Mouse (Mus musculus) spleen, postnatal 4 days (tissue): Measurements from ENCODE around the gene Ebf1.

ENCODE experiments used
- DNase-seq, 2 experiments: peaks; one replicate each; pipeline ENCODE4 v3.0.0; 2022; ENCODE audit warnings: low spot score in 2 of 2

Gene Ebf1

DNA sequence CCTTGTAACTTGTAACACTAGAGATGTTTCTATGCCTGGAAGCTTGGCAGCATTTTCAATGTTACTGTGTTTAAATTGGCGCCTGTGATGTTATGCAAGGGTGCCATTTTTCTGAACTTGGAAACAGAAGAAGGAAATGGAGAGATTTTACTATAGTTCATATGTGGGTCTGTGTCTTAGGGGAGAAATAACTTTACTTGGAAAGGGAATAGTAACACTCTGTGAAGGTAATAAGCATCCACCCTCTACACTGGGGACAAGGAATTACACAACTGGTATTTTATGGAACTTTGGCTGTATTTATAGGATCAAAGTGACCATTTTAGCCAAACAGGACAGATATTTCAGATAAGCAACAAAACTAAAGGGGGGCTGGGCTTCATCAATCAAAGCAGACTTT lies 278.8 kb downstream of the Ebf1 start:
- DNase-seq: no peak

DNA sequence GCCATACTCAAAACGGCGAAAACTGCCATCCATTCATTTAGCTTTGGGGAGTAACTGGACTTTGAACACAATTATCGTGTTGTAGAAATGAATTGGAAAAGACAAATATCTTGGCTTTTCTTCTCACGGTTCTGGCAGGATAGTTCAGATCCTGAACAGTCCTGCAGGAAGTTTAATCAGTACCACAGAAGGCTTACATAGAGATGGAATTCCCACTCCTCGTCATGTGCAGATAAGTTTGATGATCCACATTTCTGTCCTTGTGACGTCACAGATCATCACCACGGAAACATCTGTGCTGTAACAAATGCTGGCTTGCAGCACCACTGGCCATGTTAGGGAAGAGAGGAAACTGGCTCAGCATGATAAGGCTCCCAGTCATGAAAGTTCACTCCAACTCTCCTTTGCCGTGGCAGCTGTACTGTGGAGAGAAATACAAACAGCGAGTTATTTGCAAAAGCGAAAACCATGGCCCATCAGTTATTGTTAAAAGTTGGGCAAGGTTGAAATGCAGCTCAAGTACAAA lies 280.1 kb downstream of the Ebf1 start:
- no peak for DNase-seq

DNA sequence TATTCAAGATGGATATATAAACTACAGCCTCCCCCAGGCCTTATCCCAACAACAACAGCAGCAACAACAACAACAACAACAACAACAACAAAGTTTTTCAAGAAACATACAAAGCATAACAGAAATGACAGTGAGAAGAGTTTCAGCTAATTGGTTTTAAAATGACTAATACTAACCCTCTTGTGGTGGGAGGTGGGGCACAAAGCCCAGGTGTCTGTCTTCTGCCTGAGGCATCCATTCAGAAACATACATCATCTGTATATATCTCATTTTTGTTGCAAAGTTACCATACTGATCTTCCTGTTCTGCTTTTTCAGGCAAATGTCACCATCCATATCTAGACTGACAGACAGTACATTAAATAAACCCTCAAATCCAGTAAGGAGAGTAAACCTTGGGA lies 282.4 kb downstream of the Ebf1 start:
- no peak for DNase-seq

DNA sequence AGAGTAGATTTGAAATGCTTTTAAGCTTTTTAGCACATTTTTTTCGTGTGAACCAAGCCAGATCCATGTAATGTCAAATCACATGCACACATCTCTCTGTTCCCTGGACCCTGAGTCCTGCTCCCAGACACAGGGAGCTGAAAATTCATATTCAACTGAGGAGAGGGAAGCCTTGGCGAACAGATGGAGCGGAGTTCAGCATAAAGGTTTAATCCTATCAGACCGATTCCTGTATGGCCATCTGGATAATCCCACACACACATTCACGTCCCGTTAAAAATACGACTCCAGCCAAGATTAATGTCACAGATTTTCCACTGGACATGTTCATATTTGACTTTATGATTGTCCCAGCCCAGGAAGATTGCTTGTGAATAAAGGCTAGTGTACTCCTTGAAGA lies 282.8 kb downstream of the Ebf1 start:
- no peak for DNase-seq

DNA sequence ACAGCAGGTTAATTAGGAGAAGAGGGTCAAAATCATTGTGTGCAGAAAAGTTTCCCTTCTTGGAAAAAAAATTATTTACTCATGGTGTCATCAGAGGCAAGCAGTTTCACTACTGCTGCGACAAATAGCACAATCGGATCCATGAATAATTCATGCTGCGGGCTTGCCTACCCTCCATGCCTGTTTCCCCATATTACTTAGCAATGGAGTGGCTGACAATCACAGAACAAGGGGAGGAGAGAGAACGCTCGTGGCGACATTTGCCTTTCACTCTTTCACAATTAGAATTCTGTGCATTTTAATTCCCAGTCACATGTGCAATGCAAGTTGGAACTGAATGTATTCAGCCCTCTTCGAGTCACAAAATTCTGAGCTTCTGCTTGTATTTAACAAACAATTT lies 283.4 kb downstream of the Ebf1 start:
- DNase-seq: no peak

DNA sequence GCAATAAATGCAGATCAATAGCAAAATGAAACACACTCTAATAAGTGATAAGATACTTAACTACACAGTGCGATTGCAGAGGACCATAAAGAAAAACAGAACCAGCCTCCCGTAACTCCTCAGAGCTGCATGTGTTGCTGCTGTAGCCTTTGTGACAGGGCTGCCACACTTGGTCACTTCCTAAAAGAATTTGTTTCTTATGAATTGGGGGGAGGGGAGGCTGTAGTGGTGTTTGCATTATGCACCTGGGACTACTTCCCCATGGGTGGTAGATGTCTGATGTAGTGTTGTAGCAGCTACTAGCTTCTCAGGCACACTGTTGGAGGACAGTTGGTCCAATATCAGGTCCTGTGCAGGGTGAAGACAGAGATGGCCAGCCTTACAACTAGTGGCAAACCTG lies 284.6 kb downstream of the Ebf1 start:
- DNase-seq: no peak

DNA sequence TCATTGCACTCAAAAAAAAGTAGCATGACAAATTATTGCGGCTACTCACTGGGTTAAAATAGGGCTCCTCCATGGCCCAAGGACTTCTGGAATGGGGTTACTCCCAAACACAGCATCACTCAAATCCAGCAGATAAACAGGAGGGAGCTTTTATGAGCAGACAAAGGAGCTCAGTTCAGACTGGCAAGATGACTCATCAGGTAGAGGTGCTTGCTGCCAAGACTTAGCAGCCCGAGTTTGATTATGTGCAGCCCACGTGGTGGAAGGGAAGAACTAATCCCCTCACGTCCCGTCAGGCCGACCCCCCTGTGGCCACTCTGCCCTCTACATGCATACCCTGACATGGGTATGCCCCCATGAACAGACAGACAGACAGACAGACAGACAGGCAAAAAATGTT lies 285.0 kb downstream of the Ebf1 start:
- no peak for DNase-seq

DNA sequence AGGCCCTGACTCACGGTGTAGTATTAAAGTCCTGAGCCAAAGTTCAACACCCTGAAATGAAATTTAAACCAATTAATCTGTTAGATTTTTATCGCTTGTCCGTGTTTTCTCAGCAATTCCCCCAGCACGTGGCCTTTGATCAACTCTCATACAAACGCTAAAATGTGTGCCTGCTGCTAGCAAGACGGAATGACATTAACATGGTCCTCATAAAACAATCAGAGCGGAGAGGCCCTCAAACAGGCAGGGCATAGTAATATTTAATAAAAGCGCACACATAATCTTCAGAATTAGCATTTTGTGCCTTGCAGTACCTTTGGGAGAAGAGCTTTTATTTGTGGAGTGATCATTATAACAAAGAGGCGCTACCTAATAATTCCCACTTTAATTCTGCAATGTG lies 287.0 kb downstream of the Ebf1 start:
- DNase-seq: no peak

DNA sequence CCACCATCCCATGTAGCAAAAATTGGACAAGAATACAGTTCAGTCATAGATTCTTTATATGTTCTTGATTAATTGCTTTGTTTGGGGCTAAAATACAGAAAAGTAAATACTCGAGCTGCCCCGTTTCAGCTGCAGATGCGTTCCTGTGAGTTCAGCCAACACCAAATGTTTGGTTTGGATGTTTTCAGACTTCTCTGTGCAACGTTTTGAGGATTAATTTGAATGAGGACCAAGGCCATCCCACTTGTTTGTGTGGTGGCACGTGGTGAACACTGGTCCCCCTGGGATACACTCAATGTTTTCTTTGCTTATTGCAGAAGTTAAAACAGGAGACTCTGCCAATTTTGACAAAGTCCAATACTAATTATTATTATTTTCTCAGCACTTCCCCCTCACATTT lies 289.3 kb downstream of the Ebf1 start:
- no peak for DNase-seq

DNA sequence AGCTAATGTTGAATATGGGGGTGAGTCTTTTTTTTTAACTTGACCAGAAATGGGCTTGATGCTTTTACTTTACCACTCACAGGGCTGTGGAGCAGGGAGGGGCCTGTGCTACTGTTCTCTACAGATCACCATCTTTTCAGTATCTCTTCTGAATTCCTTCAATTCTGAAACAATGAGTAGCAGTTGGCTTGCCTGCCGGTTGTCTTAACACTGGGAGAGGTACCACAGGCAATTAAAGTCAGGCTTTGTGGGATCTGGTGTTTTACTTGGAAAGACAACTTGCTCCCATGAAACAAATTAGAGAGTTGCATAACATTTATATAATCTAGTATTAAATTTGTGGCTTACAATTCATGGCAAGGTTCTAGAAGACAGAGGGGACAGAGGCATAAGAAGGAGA lies 294.6 kb downstream of the Ebf1 start:
- DNase-seq: no peak

DNA sequence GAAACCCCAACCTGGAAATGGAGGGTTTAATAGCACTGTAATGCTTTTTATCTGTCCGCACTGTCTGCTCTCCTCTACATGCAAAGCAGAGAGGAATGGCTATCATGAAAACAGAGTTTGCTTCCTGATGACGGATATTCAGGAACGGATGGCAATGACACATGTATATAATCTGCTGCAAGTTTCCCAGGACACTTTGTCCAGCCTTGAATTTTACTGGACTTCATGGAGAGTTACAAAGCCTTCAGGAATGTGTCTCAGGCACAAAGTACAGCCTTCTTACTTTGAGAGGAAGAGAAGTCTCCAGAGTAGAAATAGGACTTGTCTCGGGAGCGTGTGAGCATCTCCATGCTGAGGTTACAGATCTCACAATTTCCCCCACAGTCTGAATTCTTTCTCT lies 296.7 kb downstream of the Ebf1 start:
- no peak for DNase-seq

DNA sequence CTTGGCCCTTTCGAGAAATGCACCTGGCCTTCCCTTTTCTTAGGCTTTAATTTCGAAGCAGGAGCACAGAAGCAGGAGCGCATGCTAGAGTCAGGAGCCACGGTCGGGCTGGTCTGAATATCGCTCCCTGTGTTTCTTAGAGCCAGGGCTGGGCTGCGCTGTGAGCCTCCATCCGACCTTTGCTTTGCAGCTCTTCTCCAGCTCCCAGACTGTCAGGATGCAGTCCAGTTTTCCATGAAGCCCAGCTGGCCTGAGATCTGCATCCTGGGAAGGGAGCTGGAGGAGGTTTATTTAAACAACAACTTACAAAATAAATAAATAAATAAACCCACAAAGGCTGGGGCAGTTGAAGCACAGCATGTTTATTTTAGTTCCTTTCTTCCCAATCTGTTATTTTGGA lies 299.9 kb downstream of the Ebf1 start:
- no peak for DNase-seq

DNA sequence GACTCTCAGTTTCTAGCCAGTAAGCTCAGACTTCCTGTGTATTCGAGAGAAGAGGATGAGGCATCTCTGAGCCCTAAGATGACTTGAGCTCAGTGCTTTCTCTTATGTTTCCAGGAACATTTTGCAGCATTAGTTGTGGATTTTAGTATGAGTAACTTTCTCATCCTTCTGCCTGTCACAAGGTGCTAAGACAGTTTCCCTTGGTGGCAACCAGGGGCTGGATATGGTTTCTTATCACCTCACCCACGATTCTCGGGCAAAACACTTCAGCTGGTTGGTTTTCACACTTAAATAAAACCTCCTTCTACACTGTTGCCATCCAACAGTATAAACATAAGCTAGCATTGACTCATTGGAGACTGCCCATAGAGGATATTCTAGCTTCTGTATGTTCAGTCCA lies 306.0 kb downstream of the Ebf1 start:
- no peak for DNase-seq

DNA sequence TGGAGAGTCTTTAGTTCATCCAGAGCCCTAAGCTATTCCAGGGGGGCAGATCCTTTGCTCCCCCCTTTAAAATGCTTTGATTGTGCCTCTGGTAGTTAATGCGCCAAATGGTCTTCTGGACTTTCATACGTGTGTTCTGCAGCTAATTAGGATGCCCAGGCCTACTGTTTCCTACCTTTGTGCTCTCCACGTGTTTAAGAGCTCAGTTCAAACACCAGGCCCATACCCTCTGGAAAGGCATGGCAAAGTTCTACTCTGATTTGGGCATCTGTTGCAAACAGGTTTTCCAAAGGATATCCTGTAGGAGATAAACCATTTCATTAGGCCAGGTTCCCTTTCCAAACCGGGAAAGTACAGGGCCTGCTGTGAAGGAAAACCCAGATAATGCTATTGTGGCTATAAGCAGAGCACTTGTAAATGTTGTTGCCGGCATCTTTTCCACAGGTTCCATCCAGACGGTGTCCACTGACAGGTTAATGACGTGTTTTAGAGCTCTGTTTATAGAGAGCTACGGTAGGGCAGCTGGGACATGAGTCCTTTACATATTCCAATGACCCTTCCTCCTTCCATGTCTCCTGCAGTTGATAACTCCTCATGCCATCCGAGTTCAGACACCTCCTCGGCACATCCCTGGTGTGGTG lies 306.9 kb downstream of the Ebf1 start:
- no peak for DNase-seq

DNA sequence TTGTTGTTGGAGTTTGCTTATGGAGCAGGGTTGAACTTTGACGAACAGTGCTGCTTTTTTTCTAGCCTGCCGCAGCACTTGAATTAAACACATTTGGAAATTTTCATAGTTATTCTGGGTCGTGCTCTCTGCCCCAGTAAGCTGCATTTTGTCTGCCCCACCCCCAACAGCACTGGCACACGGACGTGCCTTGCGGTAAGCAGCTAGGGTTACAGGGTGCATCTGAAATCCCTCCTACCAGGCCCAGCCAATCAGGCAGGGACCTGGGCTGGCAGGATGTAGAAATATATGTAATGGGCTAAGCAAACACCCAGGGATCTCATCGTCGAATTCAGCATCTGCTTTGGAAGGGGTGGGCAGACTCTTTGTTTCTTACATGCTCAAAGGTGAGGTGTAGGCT lies 307.8 kb downstream of the Ebf1 start:
- peak in 1 of 2 experiments; percentile 17 for DNase-seq

DNA sequence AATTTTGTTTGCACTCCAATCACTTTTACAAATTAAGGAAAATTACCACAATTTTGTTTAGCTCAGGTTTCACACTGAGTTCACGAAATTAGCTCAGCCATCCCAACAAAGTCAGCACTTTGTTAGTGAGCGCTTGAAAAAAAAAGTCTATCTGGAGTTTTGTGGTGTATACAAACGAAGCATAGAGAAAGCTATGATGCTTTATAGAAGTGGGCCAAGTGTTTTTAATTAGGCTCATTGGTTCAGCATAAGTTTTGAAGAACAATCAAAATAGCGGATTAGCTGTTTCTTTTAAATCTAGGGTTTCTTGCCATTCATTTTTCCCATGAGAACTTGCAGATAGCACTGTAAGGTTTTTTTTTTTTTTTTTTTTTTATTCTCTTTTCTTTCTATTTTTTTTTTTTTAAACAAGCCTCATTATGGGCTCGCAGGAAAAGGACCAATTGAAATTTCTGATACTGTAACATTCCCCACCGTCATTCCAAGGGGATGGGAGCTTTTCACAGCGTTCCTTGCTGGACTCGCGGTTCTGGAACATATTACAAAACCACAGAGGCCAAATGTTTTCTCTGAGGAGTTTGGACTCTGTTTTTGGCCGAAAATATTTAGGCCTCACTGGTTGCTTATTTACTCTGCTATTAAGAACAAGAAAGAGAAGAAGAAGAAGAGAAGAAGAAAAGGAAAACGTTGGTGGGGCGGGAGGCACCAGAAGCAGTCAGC lies 308.8 kb downstream of the Ebf1 start:
- no peak for DNase-seq

DNA sequence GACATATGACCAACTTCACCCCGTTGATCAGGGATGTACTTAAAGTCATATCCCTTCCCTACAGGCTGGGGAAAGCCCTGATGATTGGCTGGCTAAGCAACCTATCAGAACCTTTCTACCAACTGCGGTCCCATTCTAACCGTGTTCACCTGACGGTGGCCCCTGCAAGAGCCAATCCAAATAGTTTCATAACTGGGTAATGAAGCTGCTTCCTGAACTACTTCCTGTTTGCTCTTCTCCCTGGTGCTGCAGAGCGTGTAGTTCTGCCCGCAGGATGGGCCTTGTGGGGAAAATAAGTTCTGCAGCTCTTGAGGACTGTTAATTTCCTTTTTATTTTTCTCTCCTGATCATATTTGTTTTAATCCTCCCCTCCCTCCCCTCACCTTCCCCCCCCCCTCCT lies 311.3 kb downstream of the Ebf1 start:
- no peak for DNase-seq

DNA sequence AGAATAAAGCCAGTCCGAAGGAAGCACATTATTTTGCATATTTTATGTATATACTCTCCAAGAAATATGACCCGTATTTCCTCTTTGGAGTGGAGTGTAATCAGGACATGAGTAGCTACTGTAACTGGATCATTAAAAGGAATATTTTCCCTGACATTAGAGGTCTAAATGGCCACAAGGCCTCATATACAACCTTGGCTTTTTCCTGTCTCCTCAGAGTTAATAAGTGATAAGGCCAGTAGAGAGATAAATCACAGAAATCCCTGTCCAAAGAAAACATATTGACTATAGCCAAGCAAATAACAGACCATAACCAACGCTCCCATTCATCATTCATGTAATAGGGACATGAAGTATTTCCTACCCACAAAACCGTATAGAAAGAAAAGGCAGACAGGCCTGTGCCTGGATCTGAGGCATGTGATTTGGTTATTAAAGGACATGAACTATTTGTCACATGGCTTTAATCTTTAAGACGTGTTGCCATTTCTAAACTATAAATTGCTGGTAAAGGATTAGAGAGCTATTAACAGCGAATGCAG lies 315.9 kb downstream of the Ebf1 start:
- no peak for DNase-seq

DNA sequence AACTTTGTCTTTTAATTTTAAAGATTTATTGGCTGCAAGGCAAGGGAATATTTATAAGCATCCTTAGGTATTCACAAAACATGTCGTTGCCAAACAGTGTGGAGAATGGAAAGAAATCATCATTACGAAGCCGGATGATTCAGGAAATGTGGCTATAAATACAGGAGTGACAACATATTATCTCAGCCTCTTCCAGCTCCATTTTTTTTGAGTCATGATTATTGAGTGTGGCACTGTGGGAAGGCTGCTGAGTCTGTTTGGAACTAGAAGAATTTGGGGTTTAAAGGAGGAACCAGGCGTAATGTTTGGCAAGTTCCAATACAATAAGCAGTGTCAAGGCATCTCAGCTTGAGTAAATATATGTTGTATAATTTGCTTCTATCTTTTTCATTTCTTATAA lies 326.7 kb downstream of the Ebf1 start:
- DNase-seq: no peak

DNA sequence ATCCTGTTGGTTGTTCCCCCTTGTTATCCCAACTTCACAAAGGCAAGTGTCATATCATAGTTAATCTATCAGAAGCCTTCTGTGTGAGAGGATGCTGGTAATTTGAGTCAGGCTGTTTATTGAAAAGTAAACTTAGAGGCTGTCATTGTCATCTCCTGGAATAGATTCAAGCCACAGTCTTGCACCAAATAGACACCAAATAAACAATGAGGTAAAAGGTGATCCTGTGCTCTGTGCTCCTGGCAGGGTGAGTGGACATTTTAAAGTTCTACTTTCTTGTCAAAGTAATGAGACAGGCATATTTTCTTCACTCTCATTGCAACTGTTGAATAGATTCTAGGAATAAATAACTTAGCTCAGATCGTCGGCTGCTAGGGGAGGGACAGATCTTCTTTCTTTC lies 327.3 kb downstream of the Ebf1 start:
- no peak for DNase-seq

DNA sequence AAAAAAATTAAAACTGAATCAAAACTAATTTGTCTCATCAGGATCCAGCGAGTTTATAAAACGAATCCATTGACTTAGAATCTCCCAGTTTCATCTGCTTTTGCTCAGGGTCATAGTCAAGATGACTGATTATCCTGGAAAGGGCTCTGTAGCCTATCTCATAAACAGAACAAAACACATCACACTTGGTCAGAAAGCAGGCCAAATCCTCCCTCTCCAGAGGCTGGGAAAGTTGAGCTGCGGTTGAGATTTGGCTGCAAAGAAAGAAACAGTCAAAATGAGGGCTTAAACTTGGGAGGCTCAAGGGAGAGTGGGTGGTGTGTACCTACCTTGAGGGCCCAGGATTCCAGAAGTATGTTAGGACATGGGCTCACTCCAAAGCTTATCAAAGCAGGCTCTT lies 329.5 kb downstream of the Ebf1 start:
- no peak for DNase-seq

DNA sequence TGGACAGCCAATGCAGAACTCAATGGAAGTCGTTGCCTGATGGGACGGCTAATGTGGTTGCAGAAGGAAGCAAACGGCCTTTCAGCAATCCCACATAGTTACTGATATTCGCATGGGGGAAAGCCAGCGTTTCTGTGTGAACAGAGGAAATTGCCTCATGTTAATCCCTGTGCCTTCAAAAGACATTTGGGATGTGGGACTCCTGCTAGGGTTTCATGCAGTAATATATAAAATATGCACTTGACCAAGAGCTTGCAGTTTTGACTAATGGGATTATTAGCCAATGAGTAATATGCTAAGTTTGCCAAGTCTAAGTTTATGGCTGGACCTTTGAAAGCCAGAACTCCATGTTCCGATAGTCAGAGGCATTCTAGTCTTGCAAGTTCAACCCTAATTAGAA lies 331.4 kb downstream of the Ebf1 start:
- DNase-seq: no peak

DNA sequence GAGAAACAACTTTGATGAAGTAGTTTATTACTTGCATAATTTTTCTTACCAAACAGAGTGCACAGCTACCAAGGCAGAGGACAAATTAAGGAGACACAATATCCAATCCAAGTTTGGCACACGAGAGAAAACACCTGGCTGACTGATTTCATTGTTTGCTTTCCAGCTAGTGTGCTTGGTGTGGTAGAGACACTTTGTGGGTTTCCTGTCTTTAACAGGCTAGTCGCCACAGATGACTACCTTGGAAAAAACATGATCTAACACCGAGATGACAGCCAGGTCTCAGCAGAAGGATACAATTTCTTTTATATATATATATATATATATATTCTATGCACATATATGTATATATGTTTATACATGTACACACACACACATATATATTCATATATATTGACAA lies 332.0 kb downstream of the Ebf1 start:
- DNase-seq: no peak
